Mouse (Mus musculus) intestine, embryonic 14.5 days (tissue): ENCODE measurements around the gene Dlat. TPM values are rescaled to one million over a fixed set of nuclear protein-coding genes. Genes with fewer than 3 reads are reported as not detected.

Source experiments
- ATAC-seq: fragments of 200-750 bp; cut with Nextera tagmentation; replicated peaks from 2 replicates; pipeline ENCODE4 v1.8.0; 2017; ENCODE audit warnings: low read depth, moderate number of reproducible peaks, moderate TSS enrichment, moderate library complexity; ENCODE audit not compliant: low FRiP score, low TSS enrichment
- DNase-seq: peaks from one replicate; pipeline ENCODE4 v3.0.0-alpha.2; 2018; ENCODE audit warnings: low spot score
- H3K27ac ChIP-seq: fragments of 300-500 bp; sonication (generic); 2 replicates; pipeline ENCODE4 v1.5.1; 2014; ENCODE audit warnings: low read depth, mild to moderate bottlenecking, control low read depth
- H3K27me3 ChIP-seq: fragments of 300-500 bp; sonication (generic); replicated peaks from 2 replicates; pipeline ENCODE4 v1.6.1; 2014; ENCODE audit warnings: low read length, control low read depth; ENCODE audit not compliant: control insufficient read depth, insufficient read depth
- H3K36me3 ChIP-seq: fragments of 300-500 bp; sonication (generic); 2 replicates; pipeline ENCODE4 v1.6.1; 2014; ENCODE audit warnings: low read length, control low read depth; ENCODE audit not compliant: control insufficient read depth, insufficient read depth
- H3K4me1 ChIP-seq: fragments of 300-500 bp; sonication (generic); replicated peaks from 2 replicates; pipeline ENCODE4 v1.6.1; 2014; ENCODE audit warnings: low read length, control low read depth, mixed read lengths; ENCODE audit not compliant: control insufficient read depth, insufficient read depth
- H3K4me2 ChIP-seq: fragments of 300-500 bp; sonication (generic); 2 replicates; pipeline ENCODE4 v1.6.1; 2014; ENCODE audit warnings: low read length
- H3K4me3 ChIP-seq: fragments of 300-500 bp; sonication (generic); 2 replicates; pipeline ENCODE4 v1.5.1; 2014; ENCODE audit warnings: low read depth, low read length, control low read depth, mixed read lengths
- H3K9ac ChIP-seq: fragments of 300-500 bp; sonication (generic); 2 replicates; pipeline ENCODE4 v1.6.1; 2014; ENCODE audit warnings: mild to moderate bottlenecking, low read length
- H3K9me3 ChIP-seq: fragments of 300-500 bp; sonication (generic); 2 replicates; pipeline ENCODE4 v1.6.1; 2016; ENCODE audit warnings: low read length, control low read depth; ENCODE audit not compliant: control insufficient read depth
- WGBS: fragments of 180-500 bp; shearing (Covaris S2); extraction: QIAGEN DNeasy Blood & Tissue Kit; methylation state at CpG from one replicate; pipeline ENCODE4 v1.1.7; 2014; 5-methylcytosine and 5-hydroxymethylcytosine counted together
- polyA plus RNA-seq: library from polyadenylated mRNA; unstranded; fragments of >200 nt; fragmentation: Nextera tagmentation; extraction: Ambion mirVana; gene quantifications from 2 replicates; pipeline ENCODE4 v1.2.1, GENCODE M21; 2014

The Dlat gene
- polyA plus RNA-seq, result 52.9 and 60.9 TPM in 2 replicates

GRCm38 (mm10) chr9:50659392-50660217, at the start of gene Dlat:
Dlat (minus strand) TSS chr9:50659780.
- peak within 1 kb of the TSS; percentile 84 for H3K4me3 ChIP-seq
- H3K9me3 ChIP-seq, result no peaks in the 10 kb centered on the region
- peak within 1 kb of the TSS; percentile 83 for H3K4me2 ChIP-seq
- peak; percentile 90 for DNase-seq
- WGBS, result under 1% methylated on average over 63 of the region's 63 CpGs
- H3K4me1 ChIP-seq, result peaks cover 12% of the 10 kb centered on the region
- H3K36me3 ChIP-seq, result peaks cover 25% of the 10 kb centered on the region
- peak within 1 kb of the TSS; percentile 73 for H3K27ac ChIP-seq
- peak; percentile 89 for ATAC-seq
- peak within 1 kb of the TSS; percentile 72 for H3K9ac ChIP-seq
- no peaks in the 10 kb centered on the region for H3K27me3 ChIP-seq

GRCm38 (mm10) chr9:50709108-50709507, 49.5 kb upstream of the Dlat start:
- Histone ChIP-seq H3K4me1 (no peaks in the 10 kb centered on the region), H3K36me3 (no peaks in the 10 kb centered on the region), H3K9ac (no peak overlapping the region), H3K27ac (no peak overlapping the region), H3K4me3 (no peak overlapping the region), H3K4me2 (no peak overlapping the region), H3K9me3 (no peaks in the 10 kb centered on the region), H3K27me3 (no peaks in the 10 kb centered on the region)
- WGBS, result 31% methylated on average over 2 of the region's 2 CpGs
- ATAC-seq (no peak), DNase-seq (peak; percentile 55)

GRCm38 (mm10) chr9:50704907-50705306, 45.3 kb upstream of the Dlat start:
- H3K4me3 ChIP-seq, result no peak overlapping the region
- ATAC-seq, result no peak
- H3K4me1 ChIP-seq, result no peaks in the 10 kb centered on the region
- WGBS, result 63% methylated on average over 6 of the region's 6 CpGs
- no peak overlapping the region for H3K27ac ChIP-seq
- no peaks in the 10 kb centered on the region for H3K36me3 ChIP-seq
- H3K27me3 ChIP-seq, result no peaks in the 10 kb centered on the region; the same call in 1 of the 2 replicates
- no peak for DNase-seq
- H3K9ac ChIP-seq, result no peak overlapping the region
- H3K9me3 ChIP-seq, result no peaks in the 10 kb centered on the region
- H3K4me2 ChIP-seq, result no peak overlapping the region

- Histone ChIP-seq H3K36me3 (no peaks in the 10 kb centered on the region), H3K27ac (no peak overlapping the region), H3K4me2 (no peak overlapping the region), H3K9ac (no peak overlapping the region), H3K4me3 (no peak overlapping the region), H3K27me3 (peaks cover 14% of the 10 kb centered on the region; the same call in 1 of the 2 replicates), H3K9me3 (no peaks in the 10 kb centered on the region), H3K4me1 (peaks cover 5% of the 10 kb centered on the region)
- no peak for ATAC-seq
- no peak for DNase-seq
- 60% methylated on average over 11 of the region's 11 CpGs for WGBS
Observed at GRCm38 (mm10) chr9:50700921-50701691, 41.5 kb upstream of the Dlat start.

- ATAC-seq, result peak; percentile 63
- peak; percentile 72 for DNase-seq
- no peak overlapping the region for H3K27ac ChIP-seq
- peaks cover 14% of the 10 kb centered on the region; the same call in 1 of the 2 replicates for H3K27me3 ChIP-seq
- H3K9me3 ChIP-seq, result no peaks in the 10 kb centered on the region
- peak overlapping the region; percentile 59 for H3K4me3 ChIP-seq
- H3K9ac ChIP-seq, result peak overlapping the region; percentile 22
- H3K4me1 ChIP-seq, result peaks cover 5% of the 10 kb centered on the region
- WGBS, result under 1% methylated on average over 63 of the region's 70 CpGs
- H3K4me2 ChIP-seq, result peak overlapping the region; percentile 99
- no peaks in the 10 kb centered on the region for H3K36me3 ChIP-seq
Observed at GRCm38 (mm10) chr9:50698418-50699409, 39.1 kb upstream of the Dlat start.

GRCm38 (mm10) chr9:50697706-50698041, 38.1 kb upstream of the Dlat start:
- no peak overlapping the region for H3K27ac ChIP-seq
- WGBS, result under 1% methylated on average over 12 of the region's 12 CpGs
- peaks cover 14% of the 10 kb centered on the region; the same call in 1 of the 2 replicates for H3K27me3 ChIP-seq
- peak overlapping the region; percentile 99 for H3K4me2 ChIP-seq
- peaks cover 10% of the 10 kb centered on the region for H3K4me1 ChIP-seq
- H3K4me3 ChIP-seq, result peak overlapping the region; percentile 59; the same call in 1 of the 2 replicates
- ATAC-seq (0 out of 2 replicates have a peak, but pooled peaks have one; percentile 35), DNase-seq (peak; percentile 76)
- H3K36me3 ChIP-seq, result no peaks in the 10 kb centered on the region
- H3K9me3 ChIP-seq, result no peaks in the 10 kb centered on the region
- H3K9ac ChIP-seq, result peak overlapping the region; percentile 22; the same call in 1 of the 2 replicates

- peaks cover 14% of the 10 kb centered on the region; the same call in 1 of the 2 replicates for H3K27me3 ChIP-seq
- WGBS, result 55% methylated on average over 12 of the region's 12 CpGs
- ATAC-seq (no peak), DNase-seq (no peak)
- no peaks in the 10 kb centered on the region for H3K9me3 ChIP-seq
- no peaks in the 10 kb centered on the region for H3K36me3 ChIP-seq
- no peak overlapping the region for H3K27ac ChIP-seq
- H3K4me2 ChIP-seq, result peak overlapping the region; percentile 99
- H3K4me3 ChIP-seq, result peak overlapping the region; percentile 59; the same call in 1 of the 2 replicates
- peaks cover 11% of the 10 kb centered on the region for H3K4me1 ChIP-seq
- peak overlapping the region; percentile 22; the same call in 1 of the 2 replicates for H3K9ac ChIP-seq
Observed at GRCm38 (mm10) chr9:50696851-50697705, 37.5 kb upstream of the Dlat start.
